Mouse (Mus musculus) cerebellum, postnatal 36 days (tissue): ENCODE measurements around the gene Bsn.

Experiments used
- DNase-seq, 2 experiments: peaks; one replicate each; pipeline ENCODE4 v3.0.0; 2021 to 2022; ENCODE audit warnings: mixed read lengths in 2 of 2

Bsn gene

DNA sequence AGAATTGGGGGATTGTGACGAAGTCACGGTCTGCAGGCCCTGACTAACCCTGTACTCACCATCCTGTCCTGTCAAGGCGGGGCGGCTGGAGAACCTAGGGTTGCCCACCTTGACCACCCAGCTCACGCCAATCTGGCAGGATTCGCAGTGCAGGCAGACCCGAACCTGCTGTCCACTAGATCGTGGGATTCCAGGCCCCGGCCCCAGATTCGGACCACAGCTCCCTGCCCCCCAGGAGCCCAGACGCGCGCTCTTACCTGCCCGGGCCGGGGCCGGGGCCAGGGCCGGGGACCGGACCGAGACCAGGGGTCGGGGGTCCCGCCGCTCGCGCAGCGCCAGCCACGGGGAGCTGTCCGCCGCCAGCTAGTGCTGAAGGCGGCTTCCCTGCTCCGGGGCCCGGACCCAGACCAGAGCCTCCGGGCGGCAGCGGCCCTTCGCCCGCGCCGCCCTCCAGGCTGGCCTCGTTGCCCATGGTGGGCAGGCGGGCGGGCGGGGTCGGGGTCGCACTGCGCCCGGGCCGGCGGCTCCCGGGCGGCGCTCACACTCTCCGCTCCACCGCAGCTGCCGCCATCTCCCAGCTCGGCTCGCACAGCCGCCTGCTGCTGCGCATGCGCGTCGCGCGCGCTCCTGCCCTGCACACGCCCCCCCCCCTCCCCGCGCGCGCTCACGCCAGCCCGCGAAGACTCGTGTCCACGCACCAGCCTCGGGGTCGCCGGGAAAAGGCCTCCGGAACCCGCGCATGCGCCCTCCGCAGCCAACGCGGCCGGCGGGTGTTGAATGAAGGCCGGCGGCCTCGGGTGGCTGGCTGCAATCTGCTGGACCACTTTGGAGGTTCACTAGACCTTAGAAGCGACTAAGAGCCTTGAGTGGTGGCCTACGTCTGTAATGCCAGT, at the start of gene Bsn:
Gene Bsn, minus strand, starts transcription at position 598 of the 893 bp plus-strand sequence.
- peak; percentile 92 to 95 for DNase-seq

DNA sequence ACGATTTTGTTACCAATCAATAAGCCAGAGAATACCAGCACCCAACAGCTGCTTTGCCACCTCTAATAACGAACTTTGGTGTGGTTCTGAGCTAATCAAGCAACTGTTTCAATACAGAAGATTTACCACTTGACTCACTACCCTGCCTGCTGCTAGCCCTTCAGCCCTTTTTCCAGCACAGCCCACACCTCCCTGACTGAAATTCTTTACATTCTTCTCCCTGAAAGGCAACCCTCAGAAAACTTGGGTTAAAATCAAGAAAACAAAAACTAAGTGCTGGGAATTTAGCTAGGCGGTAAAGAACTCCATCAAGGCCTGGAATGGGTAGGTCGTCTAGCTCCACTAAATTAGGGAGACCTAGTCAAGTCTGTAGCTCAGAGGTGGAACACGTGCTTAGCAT, 49.8 kb upstream of the Bsn start:
- no peak for DNase-seq

DNA sequence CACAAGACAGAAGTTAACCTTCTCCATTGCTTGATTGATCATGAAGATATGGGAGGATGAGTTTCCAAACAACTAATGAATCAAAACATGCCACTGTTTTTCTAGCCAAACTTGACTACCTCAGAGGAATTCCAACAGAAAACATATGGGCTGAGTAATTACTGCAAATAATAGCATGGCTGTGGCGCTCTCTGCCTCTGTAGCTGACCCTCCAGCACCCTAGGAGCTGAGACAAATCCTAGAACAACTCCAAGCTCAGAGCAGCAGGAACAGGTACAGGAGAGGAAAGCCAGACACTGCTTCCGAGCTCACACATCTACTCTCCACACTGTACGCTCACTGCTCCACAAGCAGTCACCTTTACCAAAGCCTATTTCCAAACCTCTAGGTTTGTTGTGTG, 48.6 kb upstream of the Bsn start:
- DNase-seq = no peak

GRCm38 (mm10) chr9:108238402-108238801, 48.2 kb upstream of the Bsn start:
- no peak for DNase-seq

GRCm38 (mm10) chr9:108234682-108235081, 44.5 kb upstream of the Bsn start:
- DNase-seq = no peak

GRCm38 (mm10) chr9:108232908-108233307, 42.7 kb upstream of the Bsn start:
- no peak for DNase-seq

DNA sequence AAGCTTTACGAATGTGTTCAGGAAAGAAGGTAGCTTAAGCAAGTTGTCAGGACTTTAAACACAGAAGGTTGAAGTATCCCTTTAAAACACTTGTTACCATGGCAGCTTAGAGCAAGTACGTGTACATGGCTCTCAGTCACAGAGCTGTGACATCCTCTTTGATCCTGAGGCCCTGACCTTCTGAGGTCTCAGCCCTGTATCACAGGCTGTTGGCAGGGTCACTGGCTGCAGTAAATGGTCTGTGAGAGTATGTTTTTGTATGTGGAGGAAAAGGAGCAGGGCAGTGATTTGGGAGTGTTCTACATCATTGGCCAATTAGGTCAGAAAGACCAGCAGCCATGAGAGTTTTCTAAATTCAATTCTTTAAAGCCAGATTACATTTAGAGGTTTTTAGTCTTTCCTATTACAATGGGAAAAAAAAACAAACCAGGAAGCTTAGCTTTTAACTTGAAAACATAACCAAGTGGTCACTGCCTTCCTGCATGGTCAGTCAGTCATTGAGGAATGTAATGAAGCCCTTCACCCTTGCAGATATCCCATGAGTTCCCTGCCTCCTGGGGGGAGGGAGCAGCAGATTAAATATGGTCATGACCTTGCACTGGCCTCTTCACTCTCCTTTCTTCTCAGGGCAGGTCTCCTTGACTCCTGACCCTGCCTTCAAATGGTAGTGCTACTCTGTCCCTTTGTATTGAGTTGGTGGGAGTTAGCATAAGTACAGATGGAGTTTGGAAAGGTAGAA, 37.9 kb upstream of the Bsn start:
- no peak for DNase-seq

GRCm38 (mm10) chr9:108225166-108225565, 35.0 kb upstream of the Bsn start:
- DNase-seq = no peak

DNA sequence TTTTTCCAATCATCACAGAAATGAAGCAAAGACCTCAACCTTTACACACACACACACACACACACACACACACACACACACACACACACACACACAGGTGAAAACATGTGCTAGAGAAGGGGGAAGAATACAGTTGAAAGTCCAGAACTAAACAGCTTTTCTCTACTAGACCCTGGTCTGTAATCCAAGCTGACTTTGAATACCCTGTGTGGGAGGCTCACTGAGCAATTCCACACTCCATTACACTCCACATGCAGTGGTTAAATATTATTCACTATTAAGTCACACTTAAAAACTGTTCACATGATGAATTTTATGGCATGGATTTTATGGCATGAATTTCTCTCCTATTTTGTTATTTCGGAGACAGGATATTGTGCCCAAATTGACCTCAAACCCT, 33.4 kb upstream of the Bsn start:
- no peak for DNase-seq

DNA sequence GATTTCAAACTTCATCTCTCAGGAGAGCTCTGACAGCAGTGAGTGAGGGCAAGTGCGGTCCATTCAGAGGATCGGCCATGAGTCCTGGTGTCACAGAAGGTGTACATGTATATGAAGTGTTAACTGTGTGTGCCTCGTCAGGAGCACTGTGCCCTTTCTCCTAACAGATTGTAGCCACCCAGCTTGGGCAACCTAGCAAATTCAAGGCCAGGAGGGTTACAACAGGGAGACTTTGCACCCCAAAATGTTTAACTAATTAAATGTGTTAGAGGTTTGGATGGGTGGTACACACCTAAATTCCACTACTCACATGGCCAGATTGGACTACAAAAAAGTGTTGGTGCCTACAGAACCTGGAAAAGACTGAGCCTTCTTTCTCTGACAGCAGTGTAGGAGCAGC, 31.4 kb upstream of the Bsn start:
- no peak for DNase-seq

GRCm38 (mm10) chr9:108220380-108220774, 30.2 kb upstream of the Bsn start:
- no peak for DNase-seq

DNA sequence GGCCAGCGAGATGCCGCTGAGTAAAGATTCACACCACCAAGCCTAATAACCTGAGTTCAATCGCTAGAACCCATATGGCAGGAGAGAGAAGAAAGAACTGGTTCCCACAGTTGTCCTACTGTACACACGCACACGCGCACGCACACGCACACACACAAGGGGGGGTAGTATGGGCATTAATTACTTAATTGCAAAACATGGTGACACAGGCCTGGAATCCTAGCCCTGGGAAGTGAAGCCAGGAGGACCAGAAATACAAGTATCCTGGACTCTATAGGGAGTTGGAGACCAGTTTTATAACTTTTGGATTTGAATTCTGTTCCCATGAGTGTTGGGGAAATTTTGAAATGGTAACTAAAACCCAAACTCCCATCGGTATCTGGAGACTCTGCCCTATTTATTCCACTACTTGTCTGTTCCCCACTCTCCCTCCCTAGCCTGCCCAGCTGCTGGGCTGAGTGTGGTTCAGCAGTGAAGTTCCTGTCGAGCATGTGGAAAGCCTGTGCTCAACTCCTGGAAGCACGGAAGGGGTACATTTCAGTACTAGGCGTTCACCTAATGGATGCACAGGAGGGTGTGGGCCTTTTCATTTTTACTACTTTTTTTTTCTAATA, 29.7 kb upstream of the Bsn start:
- DNase-seq = no peak

- no peak for DNase-seq
Observed at GRCm38 (mm10) chr9:108217936-108218543, 27.9 kb upstream of the Bsn start.

DNA sequence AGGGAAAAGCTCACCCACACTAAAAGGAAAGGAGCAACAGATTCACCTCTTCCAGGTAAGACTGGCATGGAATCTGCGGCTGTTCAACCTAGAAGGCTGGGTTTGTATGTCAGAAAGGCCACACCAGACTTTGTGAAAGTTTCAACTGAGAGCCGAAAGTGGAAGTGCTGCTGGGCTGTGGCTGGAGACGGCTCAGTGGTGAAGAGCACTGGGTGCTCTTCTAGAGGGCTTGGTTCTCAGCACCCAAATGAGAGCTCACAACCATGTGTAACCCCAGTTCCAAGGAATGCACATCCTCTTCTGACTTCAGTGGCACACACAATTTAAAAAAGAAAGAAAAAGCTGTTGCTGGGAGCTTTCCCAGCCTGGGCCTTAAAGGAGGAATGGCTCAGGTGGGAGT, 27.2 kb upstream of the Bsn start:
- no peak for DNase-seq

DNA sequence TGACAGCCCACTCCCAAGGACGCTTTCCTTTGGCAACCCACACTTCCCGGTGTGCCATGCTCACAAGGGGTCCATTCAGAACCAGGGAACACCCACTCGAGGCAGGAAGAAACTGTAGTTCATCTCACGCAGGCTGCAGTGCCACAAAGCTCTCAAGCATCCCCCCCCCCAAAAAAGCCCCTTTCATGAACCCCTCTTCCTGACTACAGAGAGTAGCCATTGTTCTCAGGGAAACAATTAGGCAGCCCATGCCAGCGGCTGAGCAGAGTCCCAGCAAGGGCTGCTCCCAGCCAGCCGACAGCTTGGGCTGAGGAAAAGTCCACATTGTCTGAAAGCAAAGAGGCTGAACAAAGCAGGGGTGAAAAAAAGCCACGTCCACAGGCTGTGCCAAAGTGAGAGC, 22.9 kb upstream of the Bsn start:
- no peak for DNase-seq

DNA sequence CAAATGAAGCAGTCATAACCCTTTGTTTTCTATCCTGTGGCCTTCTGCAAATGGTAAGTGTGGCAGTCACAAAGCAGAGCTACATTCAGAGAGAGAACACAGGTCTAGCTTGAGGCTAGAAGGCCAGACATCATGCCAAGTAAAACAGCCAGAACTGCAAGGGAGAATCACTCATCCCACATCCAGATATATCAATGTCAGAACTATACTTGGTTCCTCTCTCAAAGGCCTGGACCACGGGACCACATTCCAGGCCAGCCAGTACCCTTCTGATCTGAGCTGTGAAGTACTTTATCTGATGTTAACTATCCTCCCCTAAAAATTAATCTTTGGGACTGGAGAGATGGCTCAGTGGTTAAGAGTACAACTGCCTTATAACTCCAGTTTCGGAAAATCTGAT, 22.2 kb upstream of the Bsn start:
- DNase-seq = no peak

DNA sequence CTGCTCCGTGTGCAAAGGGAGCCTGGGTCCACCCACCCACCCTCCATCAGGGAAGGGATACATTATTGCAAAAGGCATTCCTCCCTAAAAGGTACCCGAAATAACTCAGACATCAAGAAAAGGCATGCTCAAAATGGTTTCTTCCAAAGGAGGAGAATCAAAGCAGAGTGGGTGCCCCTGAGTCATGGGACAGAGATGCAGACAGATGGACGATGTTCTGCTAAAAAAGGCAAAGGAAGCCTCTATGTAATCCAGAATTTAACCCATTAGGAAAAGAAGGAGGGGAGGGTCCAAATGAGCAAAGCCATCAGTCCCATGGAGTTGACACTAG, 15.4 kb upstream of the Bsn start:
- DNase-seq = no peak

DNA sequence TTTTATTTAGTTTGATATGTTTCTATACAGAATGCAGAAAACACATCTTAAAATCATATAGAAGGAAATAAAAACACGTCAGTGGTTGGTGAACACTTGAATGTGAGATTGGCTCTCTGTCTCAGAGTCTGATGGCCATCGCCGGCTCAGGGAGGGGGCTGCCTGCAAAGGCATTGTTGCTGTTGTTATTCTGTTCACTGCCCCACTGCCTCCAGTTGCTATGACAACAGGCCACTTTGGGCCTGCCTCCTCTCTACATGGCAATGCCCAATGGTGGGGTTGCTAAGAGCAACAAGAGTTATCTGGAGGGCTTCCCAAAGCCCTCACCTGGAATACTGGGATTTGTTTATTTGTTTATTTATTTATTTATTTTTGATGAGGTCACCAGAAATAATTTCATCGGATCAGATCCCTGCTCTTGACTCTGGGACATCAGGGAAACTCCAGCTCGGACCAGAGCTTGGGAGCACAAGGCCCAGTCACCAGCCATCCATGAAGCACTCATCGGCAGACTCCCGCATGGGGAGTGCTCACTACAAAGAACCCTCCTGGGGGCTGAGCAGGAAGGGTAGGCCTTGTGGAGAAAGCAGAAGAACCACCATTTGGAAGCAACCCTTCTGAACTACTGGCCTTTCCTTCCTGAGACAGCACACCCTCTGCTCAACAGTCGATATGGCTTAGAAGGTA, 14.8 kb upstream of the Bsn start:
- no peak for DNase-seq

DNA sequence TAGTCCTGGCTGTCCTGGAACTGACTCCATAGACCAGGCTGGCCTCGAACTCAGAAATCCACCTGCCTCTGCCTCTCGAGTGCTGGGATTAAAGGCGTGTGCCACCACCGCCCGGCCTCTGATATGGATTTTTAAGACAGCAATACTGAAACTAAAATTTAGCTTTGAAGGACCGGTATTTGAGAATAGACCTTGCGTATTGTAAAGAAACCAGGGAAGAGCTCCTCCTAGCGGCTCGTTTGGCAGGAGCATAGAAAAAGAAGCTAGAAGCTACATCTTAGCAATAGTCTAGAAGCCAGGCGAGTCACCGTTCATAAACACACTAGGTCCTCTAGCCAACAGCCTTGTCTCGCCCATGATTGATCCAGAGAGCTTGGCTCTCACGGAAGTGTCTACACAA, 12.8 kb upstream of the Bsn start:
- DNase-seq = peak; percentile 77 to 84

- DNase-seq = no peak
Observed at GRCm38 (mm10) chr9:108202169-108202568, 12.0 kb upstream of the Bsn start.

GRCm38 (mm10) chr9:108201160-108201559, 11.0 kb upstream of the Bsn start:
- peak; percentile 88 to 92 for DNase-seq

GRCm38 (mm10) chr9:108198621-108199020, 8.4 kb upstream of the Bsn start:
- no peak for DNase-seq
